Mouse (Mus musculus) adrenal gland, postnatal 25 days (tissue): Measurements from ENCODE around the gene Cdkn2aipnl. TPM values are rescaled to one million over a fixed set of nuclear protein-coding genes. Genes with fewer than 3 reads are reported as not detected.

Source experiments
- DNase-seq: peaks from one replicate; pipeline ENCODE4 v3.0.0; 2021; ENCODE audit warnings: mixed read lengths
- total RNA-seq: library from RNA; stranded (reverse); gene quantifications from 2 replicates; pipeline ENCODE4 v1.2.3, GENCODE M21; 2021

Gene Cdkn2aipnl
- total RNA-seq, 1 experiment from 2014 or later: 20.5 TPM

GRCm38 (mm10) chr11:52005586-52005985 lies 38.1 kb downstream of the Cdkn2aipnl start:
- DNase-seq: no peak

GRCm38 (mm10) chr11:52011011-52011410 lies 43.5 kb downstream of the Cdkn2aipnl start:
- DNase-seq: no peak

GRCm38 (mm10) chr11:52011541-52011940 lies 44.1 kb downstream of the Cdkn2aipnl start:
- no peak for DNase-seq

GRCm38 (mm10) chr11:52018217-52018616 lies 50.8 kb downstream of the Cdkn2aipnl start:
- DNase-seq: no peak

Other genes starting within 250 kb of the Cdkn2aipnl start
- gene Sec24a, start 204.0 kb upstream of the Cdkn2aipnl start, total RNA-seq: 33.8 and 41.2 TPM in 2 replicates
- 93.6 and 96.4 TPM in 2 replicates for gene Sar1b, start 204.0 kb upstream of the Cdkn2aipnl start, total RNA-seq
- gene Jade2, start 110.0 kb upstream of the Cdkn2aipnl start, total RNA-seq: 16.3 and 19.8 TPM in 2 replicates
- gene Ube2b, start 33.1 kb downstream of the Cdkn2aipnl start, total RNA-seq: 140 and 160 TPM in 2 replicates
- 4.0 and 4.7 TPM in 2 replicates for gene Cdkl3, start 36.6 kb downstream of the Cdkn2aipnl start, total RNA-seq
- gene Ppp2ca, start 131.0 kb downstream of the Cdkn2aipnl start, total RNA-seq: 77.2 and 91.2 TPM in 2 replicates
- gene Olfr1373, start 177.9 kb downstream of the Cdkn2aipnl start, total RNA-seq: not detected in 2 replicates
- gene Olfr1371, start 246.3 kb downstream of the Cdkn2aipnl start, total RNA-seq: not detected in 2 replicates